Mouse (Mus musculus) midbrain, postnatal 0 days (tissue): Measurements from ENCODE around the gene Klhl29. TPM values are rescaled to one million over a fixed set of nuclear protein-coding genes. Genes with fewer than 3 reads are reported as not detected.

ENCODE experiments used
- ATAC-seq: fragments of 200-750 bp; cut with Nextera tagmentation; 2 replicates; pipeline ENCODE4 v1.8.0; 2017; ENCODE audit warnings: moderate number of reproducible peaks, mild to moderate bottlenecking, moderate TSS enrichment, moderate library complexity; ENCODE audit not compliant: low FRiP score
- DNase-seq: peaks from one replicate; pipeline ENCODE4 v3.0.0-alpha.2; 2015; ENCODE audit warnings: low spot score
- H3K27ac ChIP-seq: fragments of 300-500 bp; sonication (generic); 2 replicates; pipeline ENCODE4 v1.5.1; 2014; ENCODE audit warnings: low read depth, mild to moderate bottlenecking, low read length, mixed read lengths
- H3K27me3 ChIP-seq: fragments of 300-500 bp; sonication (generic); 2 replicates; pipeline ENCODE4 v1.6.1; 2014; ENCODE audit warnings: low read length, control low read depth, mixed read lengths; ENCODE audit not compliant: insufficient read depth
- H3K36me3 ChIP-seq: fragments of 300-500 bp; sonication (generic); 2 replicates; pipeline ENCODE4 v1.6.1; 2014; ENCODE audit warnings: low read length, control low read depth, mixed read lengths; ENCODE audit not compliant: insufficient read depth
- H3K4me1 ChIP-seq: fragments of 300-500 bp; sonication (generic); 2 replicates; pipeline ENCODE4 v1.6.1; 2014; ENCODE audit warnings: mild to moderate bottlenecking, control low read depth, antibody characterized with exemption, low read length, mixed read lengths; ENCODE audit not compliant: insufficient read depth
- H3K4me2 ChIP-seq: fragments of 300-500 bp; sonication (generic); 2 replicates; pipeline ENCODE4 v1.6.1; 2014; ENCODE audit warnings: low read depth, mild to moderate bottlenecking, low read length, mixed read lengths; ENCODE audit not compliant: poor library complexity, severe bottlenecking
- H3K4me3 ChIP-seq: fragments of 300-500 bp; sonication (generic); 2 replicates; pipeline ENCODE4 v1.5.1; 2014; ENCODE audit warnings: low read depth, mild to moderate bottlenecking, low read length, moderate library complexity
- H3K9ac ChIP-seq: fragments of 300-500 bp; sonication (generic); replicated peaks from 2 replicates; pipeline ENCODE4 v1.6.1; 2014; ENCODE audit warnings: mild to moderate bottlenecking, low read length, moderate library complexity, mixed read lengths; ENCODE audit not compliant: poor library complexity, severe bottlenecking
- H3K9me3 ChIP-seq: fragments of 300-500 bp; sonication (generic); 2 replicates; pipeline ENCODE4 v1.6.1; 2016; ENCODE audit warnings: low read length, control low read depth
- CTCF ChIP-seq: IDR thresholded peaks from 2 replicates; pipeline ENCODE4 v1.5.1; 2016; ENCODE audit warnings: antibody characterized with exemption, mild to moderate bottlenecking
- WGBS: fragments of 180-500 bp; shearing (Covaris S2); extraction: QIAGEN DNeasy Blood & Tissue Kit; methylation state at CpG from one replicate; pipeline ENCODE4 v1.1.7; 2014; 5-methylcytosine and 5-hydroxymethylcytosine counted together
- polyA plus RNA-seq: library from polyadenylated mRNA; unstranded; fragments of >200 nt; fragmentation: Nextera tagmentation; extraction: Ambion mirVana; gene quantifications from 2 replicates; pipeline ENCODE4 v1.2.1, GENCODE M21; 2015
- total RNA-seq: library from RNA; depleted of rRNA; stranded (reverse); fragments of >200 nt; gene quantifications from 2 replicates; pipeline ENCODE4 v1.2.3, GENCODE M21; 2014

Klhl29 gene
- total and polyA plus RNA-seq, 2 experiments from 2014 or later = 2.7 to 11.9 TPM

DNA sequence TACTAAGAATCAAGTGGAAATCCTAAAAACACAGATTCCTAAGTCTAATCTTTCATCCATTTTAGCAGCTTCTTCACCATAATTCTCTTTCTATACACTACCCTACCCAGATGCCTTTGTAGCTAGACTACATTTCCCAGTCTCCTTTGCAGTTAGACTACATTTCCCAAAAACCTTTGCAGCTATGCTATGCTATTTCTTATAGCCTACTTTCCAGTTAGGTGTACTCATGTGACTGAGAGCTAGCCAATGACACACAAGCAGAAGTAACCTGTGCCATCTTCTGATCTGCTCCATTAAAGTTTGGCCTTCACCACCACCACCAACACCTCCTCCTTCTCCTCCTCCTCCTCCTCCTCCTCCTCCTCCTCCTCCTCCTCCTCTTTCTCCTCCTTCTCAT lies 11.2 kb upstream of the Klhl29 start:
- no peak overlapping the region for H3K4me2 ChIP-seq
- ATAC-seq (no peak), DNase-seq (no peak)
- no peaks in the 10 kb centered on the region for H3K4me1 ChIP-seq
- no peaks in the 10 kb centered on the region for H3K36me3 ChIP-seq
- TF ChIP-seq CTCF = no peak
- no peak overlapping the region for H3K27ac ChIP-seq
- no peaks in the 10 kb centered on the region for H3K9me3 ChIP-seq
- no peaks in the 10 kb centered on the region for H3K27me3 ChIP-seq
- H3K4me3 ChIP-seq = no peak overlapping the region
- no peak overlapping the region for H3K9ac ChIP-seq

DNA sequence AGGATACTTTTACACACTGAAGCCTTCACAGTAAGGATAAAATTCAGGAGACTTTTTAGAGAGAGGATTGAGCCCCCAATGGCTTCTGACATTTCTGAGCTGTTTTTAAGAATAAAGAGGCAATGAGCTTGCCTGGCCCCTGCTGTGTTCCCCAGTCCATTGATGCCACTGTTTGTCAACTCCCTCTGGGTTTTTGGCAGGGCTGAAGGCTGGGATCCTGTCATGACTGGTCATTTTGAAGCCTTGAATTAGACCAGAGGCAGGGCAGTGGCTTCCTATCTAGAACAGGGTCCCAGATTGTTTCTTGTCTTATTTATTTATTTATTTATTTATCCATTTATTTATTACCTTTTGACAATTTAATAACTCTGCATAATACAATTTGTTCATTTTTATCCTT lies 6.2 kb upstream of the Klhl29 start:
- no peak overlapping the region for H3K27ac ChIP-seq
- H3K9me3 ChIP-seq = no peaks in the 10 kb centered on the region
- TF ChIP-seq CTCF = no peak
- no peak overlapping the region for H3K4me3 ChIP-seq
- H3K4me1 ChIP-seq = 0 out of 2 replicates have a peak, but pooled peaks cover 3% of the 10 kb centered on the region
- no peak for ATAC-seq
- DNase-seq = no peak
- H3K9ac ChIP-seq = no peak overlapping the region
- H3K4me2 ChIP-seq = no peak overlapping the region
- no peaks in the 10 kb centered on the region for H3K27me3 ChIP-seq
- H3K36me3 ChIP-seq = no peaks in the 10 kb centered on the region

DNA sequence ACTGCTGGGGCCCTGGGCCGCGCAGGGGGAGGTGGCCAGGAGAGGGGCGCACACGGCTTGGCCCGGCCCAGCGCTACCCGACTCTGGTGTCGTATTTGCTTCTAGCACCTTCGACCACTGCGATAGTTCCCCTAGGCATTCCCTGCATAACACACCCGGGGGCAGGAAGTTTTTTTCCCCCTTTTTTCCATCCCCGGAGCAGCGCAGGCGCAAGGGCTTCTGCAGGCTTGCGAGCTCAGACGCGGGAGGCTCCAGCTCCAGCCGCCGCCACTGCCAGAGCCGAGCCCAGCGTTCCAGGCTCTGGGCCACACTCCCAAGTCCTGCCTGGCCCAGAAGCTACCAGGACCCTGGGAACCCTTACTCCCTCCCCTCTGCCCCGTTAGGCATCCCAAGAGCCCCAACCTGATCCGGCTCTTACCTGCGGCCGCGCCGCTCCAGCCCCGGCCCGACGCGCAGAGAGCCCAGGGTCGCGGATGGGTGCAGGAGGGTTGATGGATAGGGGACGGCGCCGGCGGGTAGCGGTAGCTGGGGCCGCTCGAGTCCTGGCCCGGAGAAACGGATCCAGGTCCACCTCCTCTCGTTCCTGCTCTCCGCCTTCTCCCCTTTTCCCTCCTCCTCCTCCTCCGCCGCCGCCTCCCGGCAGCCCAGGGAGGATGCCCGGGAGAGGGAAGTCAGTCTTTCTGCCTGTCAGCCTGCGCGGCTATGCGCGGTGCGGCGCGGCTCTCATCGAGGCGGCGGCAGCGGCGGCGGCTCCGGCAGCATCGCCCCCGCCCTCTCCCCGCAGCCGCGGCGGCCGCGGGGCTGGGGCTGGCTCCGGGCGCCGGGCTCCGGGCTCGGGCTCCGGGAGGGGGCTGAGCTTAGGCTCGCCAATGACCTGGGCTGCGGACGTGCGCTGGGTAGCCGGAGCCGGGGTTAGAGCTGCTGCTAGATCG lies 532 bp downstream of the Klhl29 start:
- Histone ChIP-seq H3K27me3 (no peaks in the 10 kb centered on the region), H3K27ac (peak overlapping the region; percentile 85), H3K4me3 (peak overlapping the region; percentile 80), H3K36me3 (no peaks in the 10 kb centered on the region), H3K9me3 (no peaks in the 10 kb centered on the region), H3K9ac (peak overlapping the region; percentile 89), H3K4me1 (peaks cover 3% of the 10 kb centered on the region; the same call in 1 of the 2 replicates), H3K4me2 (peak overlapping the region; percentile 91)
- DNase-seq (peak; percentile 44), ATAC-seq (peak; percentile 68)
- WGBS = under 1% methylated on average over 77 of the region's 84 CpGs
- 0 out of 2 replicates have a peak, but pooled peaks have one; percentile 14 for TF ChIP-seq CTCF

DNA sequence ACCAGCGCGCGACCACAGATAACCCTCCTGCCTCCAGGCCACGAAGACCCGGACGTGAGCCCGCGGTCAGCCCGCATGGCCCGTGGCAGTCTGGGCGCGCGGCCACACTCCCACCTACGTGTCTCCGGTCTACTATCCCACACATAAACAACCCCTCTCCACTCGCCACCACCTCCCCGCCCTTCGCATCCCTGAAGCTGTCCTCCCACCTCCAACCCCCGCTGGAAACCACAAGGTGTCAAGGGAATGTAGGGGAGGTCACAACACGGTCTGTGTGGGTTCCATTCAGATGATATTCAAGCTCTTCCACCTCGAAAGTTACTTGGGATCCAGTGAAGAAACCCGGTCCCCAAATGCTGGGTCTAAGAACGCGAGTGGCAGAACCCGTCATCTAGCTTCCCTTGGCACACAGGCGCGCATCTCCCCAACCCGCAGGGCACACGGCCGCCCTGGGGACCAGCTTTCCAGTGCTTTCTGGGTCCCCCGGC lies 1.2 kb downstream of the Klhl29 start:
- 1% methylated on average over 29 of the region's 31 CpGs for WGBS
- peak overlapping the region; percentile 91 for H3K4me2 ChIP-seq
- H3K36me3 ChIP-seq = no peaks in the 10 kb centered on the region
- peaks cover 3% of the 10 kb centered on the region; the same call in 1 of the 2 replicates for H3K4me1 ChIP-seq
- no peaks in the 10 kb centered on the region for H3K27me3 ChIP-seq
- peak overlapping the region; percentile 89 for H3K9ac ChIP-seq
- no peaks in the 10 kb centered on the region for H3K9me3 ChIP-seq
- no peak for DNase-seq
- no peak for TF ChIP-seq CTCF
- peak; percentile 9; the same call in 1 of the 2 replicates for ATAC-seq
- peak overlapping the region; percentile 85 for H3K27ac ChIP-seq
- H3K4me3 ChIP-seq = peak overlapping the region; percentile 80

DNA sequence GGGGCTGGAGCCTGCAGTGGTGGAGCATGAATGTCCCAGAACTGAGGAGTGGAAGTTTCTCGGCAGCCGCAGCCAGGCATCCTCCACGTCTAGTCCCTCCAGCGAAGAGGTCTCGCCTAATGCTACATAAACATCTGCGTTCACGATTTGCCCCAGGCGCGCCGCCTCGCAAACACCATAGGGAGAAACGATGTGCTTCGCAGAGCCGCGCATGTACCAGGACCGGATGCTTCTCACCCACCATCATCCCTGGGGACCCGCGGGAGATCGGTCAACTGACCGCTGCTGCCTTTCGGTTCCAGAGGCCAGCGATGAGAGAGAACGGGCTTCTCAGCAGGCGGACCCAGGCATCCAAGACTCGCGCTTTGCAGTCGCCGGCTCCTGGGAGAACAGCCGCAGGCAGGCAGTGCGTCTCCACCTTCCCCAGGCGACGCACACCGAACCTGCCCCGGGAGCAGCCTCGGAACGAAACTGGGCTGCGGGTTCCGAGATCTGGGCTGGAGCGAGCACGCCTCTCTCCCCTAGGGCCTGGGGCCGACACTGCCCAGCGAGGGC lies 1.8 kb downstream of the Klhl29 start:
- DNase-seq = peak; percentile 43
- Histone ChIP-seq H3K4me1 (no peaks in the 10 kb centered on the region; the same call in 1 of the 2 replicates), H3K9me3 (no peaks in the 10 kb centered on the region), H3K27ac (peak overlapping the region; percentile 85), H3K27me3 (no peaks in the 10 kb centered on the region), H3K4me3 (peak overlapping the region; percentile 80), H3K4me2 (peak overlapping the region; percentile 91), H3K9ac (peak overlapping the region; percentile 89), H3K36me3 (no peaks in the 10 kb centered on the region)
- ATAC-seq = peak; percentile 23; the same call in 1 of the 2 replicates
- WGBS = under 1% methylated on average over 41 of the region's 42 CpGs
- TF ChIP-seq CTCF = no peak

DNA sequence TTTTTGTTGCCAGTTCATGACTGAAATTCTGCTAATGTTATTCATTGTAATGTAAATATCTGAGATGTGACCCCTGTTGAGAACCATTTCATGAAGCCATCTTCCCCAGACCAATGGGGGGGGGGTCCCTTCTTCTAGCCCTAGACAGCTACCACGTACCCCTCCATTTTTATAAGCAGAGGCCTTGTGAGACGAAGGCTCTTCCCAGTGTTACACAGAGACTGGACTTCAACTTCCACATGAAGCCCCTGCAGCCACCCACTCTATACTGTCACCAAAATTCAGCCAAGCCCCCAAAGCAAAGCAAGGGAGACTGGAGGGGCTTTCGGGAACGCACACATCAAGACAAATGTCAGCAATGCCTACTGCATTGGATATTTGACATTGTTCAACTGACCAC lies 6.1 kb downstream of the Klhl29 start:
- Histone ChIP-seq H3K9ac (no peak overlapping the region), H3K36me3 (no peaks in the 10 kb centered on the region), H3K27me3 (no peaks in the 10 kb centered on the region), H3K9me3 (no peaks in the 10 kb centered on the region), H3K4me3 (no peak overlapping the region), H3K4me1 (no peaks in the 10 kb centered on the region; the same call in 1 of the 2 replicates), H3K27ac (no peak overlapping the region), H3K4me2 (no peak overlapping the region)
- ATAC-seq = no peak
- no peak for TF ChIP-seq CTCF
- WGBS = 88% methylated on average over 4 of the region's 4 CpGs
- DNase-seq = no peak
